Mouse (Mus musculus) ES-Bruce4 (cell line): Measurements from ENCODE around the gene Col4a1.

Source experiments
- CTCF ChIP-seq: IDR thresholded peaks from one replicate; pipeline ENCODE4 v1.8.1; 2011; ENCODE audit warnings: low read depth, low read length
- EP300 ChIP-seq: IDR thresholded peaks from 2 replicates; pipeline ENCODE4 v1.6.1; 2011; ENCODE audit warnings: low read depth, low read length; ENCODE audit not compliant: insufficient read depth
- POLR2A ChIP-seq: IDR thresholded peaks from one replicate; pipeline ENCODE4 v1.8.1; 2011; ENCODE audit warnings: low read length; ENCODE audit not compliant: insufficient read depth

DNA sequence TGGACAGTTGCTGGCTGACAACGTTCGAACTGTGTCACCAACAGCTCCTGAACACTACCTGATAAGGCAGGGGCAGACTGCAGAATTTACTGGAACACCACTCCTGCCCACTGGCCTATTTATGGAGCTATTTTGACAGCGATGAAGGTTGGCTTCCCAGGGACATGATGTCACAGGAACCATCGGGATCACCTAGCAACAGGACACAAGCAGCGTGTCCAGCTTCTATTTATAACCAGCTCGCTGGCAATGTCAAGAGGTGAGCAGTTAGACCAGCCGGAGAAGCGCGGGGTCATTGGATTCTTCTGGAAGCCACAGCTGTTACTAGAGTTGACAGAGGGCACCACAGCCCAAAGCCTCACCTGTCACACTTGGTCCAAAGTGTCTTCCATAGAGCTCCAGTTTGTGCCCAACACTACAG, 129.0 kb downstream of the Col4a1 start:
- no peak for TF ChIP-seq CTCF
- no peak for TF ChIP-seq POLR2A
- no peak for TF ChIP-seq EP300
